Mouse (Mus musculus): ENCODE data around the gene Olig3.

DNA sequence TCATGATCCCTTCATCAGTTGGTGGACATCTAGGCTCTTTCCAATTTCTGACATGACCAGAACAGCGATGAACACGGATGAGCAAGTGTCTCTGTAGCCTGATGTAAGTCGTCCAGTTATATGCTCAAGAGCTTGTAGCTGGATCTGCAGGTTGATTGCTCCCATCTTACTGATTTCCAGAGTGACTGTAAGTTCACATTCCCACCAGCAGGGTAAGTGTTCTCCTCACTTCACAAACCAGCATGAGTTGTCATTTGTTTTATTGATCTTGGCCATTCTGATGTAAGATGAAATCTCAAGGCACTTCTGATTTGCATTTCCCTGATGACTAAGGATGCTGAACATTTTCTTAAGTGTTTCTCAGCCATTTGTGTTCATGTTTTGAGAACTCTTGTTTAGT, 27.8 kb downstream of the Olig3 start:
- no peak for TF ChIP-seq CTCF (IDR thresholded peaks at IDR 0.05; ENCODE audit: control insufficient read depth, insufficient read depth, insufficient replicate concordance, low read depth, low read length)
- no peak for TF ChIP-seq POLR2A (IDR thresholded peaks at IDR 0.05; ENCODE audit: control insufficient read depth, low read depth, low read length)
